Mouse (Mus musculus) retina, postnatal 7 days (tissue): Measurements from ENCODE around the gene Rcan2.

Source experiments
- DNase-seq: peaks from one replicate; pipeline ENCODE4 v3.0.0-alpha.2; 2012; ENCODE audit warnings: low read depth, low spot score

Gene Rcan2

DNA sequence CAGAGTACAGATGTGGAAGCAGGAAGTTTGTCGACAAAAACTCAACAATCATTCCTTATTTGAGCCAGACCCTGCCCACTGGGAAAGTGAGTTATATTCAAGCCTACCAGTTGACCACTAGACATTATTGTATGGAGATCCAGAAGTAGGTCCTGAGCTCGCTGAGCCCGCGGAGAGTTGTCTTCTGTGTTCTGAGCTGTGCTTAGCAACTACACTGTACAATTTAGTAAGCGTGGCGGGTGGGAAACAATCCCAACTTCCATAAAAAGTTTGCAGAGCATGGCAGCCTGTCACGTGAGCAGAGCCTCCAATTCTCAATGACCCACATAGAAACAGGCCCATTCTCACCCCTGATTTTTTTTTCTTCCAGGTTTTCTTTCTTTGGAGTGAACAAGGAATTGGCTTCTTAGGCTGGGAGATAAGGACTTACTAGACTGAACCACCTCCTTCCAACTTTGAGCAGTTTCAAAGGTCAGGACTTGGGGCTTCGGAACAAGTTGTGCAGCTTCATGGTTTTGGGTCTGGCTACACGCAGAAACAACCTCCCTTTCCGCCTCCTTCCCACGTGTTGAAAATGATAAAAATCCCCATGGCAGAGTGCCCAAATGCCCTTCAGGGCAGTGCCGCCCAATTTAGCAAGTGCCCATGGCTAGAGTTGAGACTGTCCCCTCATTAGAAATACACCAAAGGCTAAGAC is 276.1 kb downstream of the Rcan2 start:
- DNase-seq: no peak

DNA sequence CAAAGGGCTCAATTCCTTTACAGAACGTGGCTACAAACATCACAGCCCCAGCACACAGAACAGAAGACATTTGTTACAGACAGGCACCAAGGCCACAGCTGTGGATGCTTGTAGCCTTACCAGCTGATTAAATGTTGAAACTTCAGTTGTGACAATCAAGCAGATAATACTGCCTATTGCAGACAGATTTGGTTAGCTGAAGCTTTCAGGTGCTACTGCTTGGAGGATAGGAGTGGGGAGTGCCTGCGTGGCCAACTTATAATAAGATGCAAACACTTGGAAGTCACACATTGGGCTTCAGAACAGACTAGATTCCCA is 276.7 kb downstream of the Rcan2 start:
- DNase-seq: no peak

DNA sequence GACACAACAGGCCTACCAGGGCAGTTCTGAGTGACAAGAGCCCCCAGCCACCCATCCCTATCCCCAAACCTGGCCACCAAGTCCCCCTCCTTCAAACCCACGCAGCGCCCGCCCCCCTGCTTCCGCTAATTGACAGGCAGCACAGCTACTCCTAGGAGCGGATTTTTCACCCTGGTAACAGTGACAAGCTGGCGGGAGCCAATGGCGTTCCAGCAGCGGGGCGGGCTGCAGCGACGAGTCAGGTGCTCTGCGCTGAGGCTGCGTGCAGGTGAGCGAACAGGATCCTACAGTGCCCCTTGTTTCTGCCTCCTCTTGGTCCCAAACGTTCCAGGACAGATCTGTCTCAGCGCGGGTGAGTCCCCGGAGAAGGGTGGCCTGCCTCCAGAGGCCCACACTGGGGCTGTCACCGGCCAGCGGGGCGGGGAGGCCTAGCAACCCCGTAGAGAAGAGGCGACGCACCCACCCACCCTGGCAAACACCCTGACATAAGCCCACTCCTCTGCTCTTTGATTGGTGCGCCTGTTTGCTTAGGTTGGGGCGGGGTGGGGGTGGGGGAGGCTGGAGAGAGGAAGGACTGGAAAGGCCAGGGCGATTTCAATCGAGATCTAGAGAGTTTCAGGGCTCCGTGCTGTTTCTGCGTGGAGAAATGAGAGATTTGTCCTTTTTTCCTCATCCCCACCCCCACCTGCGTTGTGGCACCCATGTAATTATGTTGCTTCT is 277.6 kb downstream of the Rcan2 start, which contains the start of gene Enpp5:
TSS of gene Enpp5 (plus strand) at position 183 of the 720 bp plus-strand sequence.
- peak; percentile 74 for DNase-seq

DNA sequence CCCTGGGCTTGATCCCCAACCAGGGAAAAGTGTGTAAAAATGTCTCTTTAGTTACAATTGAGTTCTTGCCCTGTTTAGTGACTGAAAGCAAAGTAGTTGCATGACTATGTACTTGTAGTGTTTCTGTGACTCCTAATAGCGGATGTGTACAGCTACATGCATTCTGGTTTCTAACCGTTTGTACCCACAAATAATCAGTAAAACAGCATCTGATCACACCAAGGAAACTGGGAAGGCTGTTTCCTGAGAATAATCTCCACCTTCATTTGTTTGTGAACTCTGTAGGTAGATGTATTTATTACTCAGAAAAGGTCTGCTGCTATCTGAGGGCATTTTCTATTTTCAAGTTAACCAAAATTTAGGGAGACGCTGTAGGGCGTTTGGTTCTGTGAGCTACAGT is 282.0 kb downstream of the Rcan2 start:
- no peak for DNase-seq

DNA sequence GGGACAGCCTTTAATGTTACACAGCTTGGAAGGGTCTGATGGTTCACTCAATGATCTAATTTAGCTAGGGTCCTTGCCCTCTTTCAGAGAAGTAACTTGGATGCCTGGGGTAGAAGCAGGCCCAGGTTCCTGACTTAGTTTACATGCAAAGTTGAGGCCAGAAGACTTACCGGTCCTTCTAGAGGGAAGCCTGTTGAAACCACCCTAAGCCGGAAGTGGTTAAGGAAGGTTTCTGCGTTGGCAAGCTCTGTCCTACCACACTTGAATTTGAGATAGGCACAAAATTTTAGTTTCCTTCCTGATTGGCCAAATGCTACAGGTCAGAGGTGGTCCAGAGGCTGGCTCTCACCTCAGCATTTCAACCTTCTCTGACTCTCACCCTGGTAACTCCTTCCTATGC is 287.1 kb downstream of the Rcan2 start:
- DNase-seq: no peak
